Mouse (Mus musculus) cerebellum, postnatal 36 days (tissue): ENCODE measurements around the gene Siah3.

Source experiments
- DNase-seq, 2 experiments: peaks; one replicate each; pipeline ENCODE4 v3.0.0; 2021 to 2022; ENCODE audit warnings: mixed read lengths in 2 of 2

The Siah3 gene

DNA sequence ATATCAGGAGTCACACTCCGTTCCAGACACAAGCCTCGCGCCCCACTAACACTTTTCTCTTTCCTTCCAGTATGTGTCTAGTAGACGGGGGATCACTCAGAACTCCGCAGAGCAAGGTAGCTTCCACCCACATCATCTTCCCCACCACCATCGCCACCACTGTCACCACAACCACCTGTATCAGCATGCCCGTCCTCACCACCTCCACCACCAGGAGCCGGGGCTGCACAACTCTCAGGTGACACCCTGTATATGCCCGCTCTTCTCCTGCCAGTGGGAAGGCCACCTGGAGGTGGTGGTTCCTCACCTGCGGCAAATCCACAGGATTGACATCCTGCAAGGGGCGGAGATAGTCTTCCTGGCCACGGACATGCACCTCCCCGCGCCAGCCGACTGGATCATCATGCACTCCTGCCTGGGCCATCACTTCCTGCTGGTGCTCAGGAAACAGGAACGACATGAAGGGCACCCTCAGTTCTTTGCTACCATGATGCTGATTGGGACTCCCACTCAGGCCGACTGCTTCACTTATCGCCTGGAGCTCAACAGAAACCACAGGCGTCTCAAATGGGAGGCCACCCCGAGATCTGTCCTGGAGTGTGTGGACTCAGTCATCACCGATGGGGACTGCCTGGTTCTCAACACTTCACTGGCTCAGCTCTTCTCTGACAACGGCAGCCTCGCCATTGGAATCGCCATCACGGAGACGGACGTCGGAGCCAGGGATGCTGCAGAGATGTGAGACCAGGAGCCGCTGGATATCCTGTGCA lies 69.8 kb downstream of the Siah3 start:
- no peak for DNase-seq

DNA sequence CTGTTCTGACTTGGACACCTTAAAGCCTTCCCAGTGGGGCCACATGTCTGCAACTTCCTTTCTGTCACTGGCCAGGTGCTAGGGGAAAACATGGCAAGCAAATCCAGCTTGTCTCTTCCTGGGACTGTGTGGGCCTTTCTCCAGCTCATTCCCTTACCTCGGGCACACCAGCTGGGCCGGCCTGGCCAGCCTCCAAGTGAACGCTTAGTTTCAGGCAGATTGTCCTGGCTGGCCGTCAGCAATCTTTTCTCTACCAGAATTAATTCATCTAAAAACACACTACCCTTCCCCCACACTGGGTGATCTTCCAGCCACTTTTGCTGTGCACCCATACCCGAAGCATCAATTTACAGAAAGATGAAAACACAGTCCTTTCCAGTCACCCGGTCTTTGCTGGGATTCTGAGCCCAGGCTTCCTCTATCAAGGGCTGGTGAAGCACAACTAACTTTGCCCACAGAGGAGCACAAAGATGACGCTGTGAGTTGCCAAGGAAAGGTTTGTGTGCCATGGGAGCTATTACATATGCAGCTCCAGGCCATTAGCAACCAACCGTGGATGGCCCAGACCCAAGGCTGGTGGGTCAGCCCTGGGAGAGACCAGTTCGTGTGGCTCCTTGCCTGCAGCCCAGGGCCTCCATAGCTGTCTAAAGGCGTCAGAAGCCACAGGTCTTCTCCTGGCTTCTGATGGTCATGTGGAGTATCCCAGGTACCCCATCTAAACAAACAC lies 71.8 kb downstream of the Siah3 start:
- DNase-seq: peak; percentile 87 to 91

DNA sequence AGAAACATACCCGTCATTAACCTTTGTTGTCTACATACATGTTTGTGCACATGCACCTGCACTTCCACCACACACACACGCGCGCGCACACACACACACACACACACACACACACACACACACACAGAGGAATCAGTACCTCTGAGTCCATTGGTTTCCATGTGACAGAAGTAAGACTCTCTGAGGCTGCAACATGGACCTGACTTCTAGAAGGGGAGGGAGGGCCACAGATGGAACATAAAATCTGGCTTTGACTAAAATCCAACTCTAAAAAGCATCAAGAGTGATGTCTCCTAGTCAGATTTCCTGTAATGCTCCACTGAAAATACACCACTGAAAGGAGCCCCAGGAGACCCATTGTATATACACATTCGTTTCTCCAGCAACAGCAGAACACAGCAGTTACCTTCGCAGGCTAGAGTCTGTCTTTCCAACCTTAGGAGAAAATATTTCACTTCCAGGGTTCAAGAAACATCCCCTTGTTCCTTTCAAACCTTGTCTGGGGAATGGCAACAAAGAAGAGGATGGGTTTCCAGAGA lies 75.1 kb downstream of the Siah3 start:
- DNase-seq: no peak

DNA sequence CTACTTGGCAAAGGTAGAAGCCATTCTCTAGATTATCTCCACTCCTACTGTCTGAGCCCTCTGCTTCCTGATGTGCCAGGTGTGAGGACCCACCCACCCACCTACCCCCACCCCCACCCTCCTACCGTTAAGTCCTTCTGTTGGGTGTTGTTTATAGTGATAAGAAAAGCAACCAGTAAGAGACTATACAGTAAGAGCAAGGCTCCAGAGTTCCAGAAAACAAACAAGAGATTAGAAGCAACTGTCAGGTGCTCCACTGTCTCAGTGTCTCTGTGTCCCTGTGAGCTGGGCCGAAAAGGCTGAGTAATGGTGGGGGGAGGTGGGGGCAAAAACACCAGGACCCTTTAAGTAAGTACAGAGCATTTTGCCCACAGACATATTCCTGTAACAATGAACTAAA lies 83.4 kb downstream of the Siah3 start:
- DNase-seq: no peak

DNA sequence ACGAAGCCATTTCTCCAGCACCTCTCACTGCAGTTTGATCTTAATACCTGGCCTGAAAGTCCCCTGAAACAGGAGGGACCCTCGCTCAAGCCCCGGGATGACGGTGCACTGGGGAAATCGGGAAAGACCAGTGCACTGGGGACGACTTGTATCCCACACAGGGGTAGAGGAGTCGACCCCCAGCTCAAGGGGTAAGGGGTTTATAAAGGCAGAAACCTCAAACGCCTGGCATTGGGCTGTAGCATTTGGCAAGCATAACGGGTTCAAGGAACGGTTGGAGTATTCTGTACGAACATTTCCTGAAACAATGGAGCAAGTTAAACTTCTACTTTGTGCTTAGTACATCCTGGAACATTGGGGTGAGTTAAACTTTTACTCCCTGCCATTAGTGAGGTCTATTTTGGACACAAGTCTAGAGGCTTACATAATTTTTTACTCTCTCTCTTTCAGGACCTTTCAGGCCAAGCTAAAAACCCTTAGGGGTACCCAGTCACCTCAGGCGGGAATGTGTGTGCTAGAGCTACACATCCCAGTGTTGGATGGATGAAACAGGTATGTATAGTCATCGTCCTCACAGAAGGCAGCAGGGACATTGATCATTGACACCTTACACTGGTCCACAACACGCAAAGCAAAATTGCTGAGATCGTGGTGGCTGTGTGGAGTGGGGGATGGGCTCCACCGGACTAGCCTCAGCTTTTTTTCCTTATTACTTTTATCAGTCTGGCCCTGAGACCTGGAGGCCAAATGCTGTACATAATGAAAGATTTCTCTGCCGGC lies 84.6 kb downstream of the Siah3 start:
- no peak for DNase-seq

DNA sequence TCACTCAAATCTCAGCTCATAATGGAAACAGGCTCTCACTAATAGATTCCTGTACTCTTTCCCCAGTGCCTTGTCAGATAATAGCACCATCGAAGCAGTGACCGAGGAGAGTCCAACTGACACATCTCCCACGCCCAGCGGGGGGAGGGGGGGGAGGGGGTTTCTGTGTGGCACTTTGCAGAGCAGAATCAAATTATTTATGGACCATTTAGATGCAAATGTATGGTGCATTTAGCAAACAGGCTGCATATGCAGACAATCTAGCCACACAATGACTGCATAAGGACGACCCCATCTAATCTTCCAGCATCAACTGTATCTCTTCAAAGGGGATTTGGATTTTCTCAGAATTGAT lies 85.2 kb downstream of the Siah3 start:
- DNase-seq: no peak

DNA sequence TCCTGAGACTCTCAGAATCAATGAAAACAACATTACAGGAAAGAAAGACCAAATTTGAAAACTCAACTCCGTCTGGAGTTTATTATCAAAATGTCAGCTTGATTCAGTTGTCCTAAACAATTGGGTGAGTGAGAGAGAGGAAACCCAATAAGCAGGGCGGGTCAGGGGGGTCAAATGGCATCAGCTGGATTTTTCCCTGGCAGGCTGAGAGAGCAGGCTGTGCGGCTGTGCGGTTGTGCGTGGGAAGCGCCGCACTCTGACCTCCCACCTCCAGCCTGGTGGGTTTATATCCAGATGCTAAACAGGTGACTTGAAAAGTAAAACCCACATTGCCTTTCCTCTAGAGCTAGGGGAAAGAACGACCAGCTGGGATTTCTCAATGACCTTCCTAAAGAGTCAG lies 85.9 kb downstream of the Siah3 start:
- no peak for DNase-seq

DNA sequence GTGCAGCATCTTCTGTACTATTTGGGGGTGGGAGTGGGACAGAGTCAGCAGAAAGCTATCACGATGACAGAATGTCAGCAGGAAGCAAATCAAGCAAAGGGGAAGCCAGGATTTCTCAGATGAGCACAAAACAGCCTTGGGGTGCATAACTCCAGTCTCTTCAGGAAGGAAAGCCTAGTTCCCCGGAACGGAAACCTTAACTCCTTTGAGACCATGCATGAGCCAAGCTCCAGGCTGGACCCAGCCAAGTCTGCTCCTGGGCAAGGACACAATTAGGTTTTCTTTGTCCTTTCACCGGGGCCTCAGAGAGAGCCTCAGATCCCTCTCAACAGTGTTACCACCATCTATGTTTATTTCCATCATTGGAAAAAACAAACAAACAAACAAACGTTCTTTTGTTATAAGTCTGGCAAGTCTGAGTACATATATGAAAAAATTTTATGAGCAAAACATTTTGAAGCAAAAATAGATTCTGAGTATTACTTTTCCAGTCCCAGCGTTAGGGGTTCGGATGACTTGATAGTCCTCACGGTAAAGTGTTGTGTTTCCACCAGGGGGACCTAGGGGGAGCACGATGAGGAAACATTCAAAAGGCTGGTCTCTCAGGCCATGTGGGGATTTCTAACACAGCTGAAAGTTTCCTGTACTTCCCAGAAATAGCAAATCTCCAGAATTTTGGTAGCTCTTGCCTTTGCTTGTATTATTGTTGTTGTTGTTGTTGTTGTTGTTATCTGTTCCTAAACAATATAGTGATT lies 106.0 kb downstream of the Siah3 start:
- DNase-seq: no peak

DNA sequence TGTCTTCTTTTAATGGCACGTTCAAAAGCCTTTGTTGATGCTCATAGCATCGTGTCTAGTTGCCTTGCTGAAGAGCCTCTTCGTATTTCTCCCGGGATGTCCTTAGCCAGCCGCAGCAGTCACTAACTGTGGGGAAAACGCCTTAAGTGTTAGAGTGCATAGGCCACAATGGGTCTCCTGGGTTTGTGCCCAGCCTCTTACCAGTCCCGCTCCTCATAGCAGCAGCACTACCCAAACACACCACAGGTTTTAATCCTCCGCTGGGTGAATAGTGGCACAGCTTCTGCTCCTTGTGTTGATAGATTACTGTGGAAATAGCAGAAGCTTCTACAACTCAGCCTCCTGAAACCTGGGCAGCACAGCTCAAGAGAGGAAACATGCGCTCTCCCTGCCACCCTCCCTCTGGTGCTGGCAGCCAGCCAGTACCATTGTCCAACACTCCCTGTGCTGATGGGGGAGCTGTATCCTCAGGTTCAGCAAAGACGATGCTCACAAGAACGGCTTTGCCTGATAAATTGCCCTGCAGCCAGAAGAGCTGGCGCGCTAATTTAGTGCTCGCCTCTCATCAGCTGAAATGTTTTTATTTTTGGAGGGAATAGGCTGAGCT lies 109.9 kb downstream of the Siah3 start:
- peak; percentile 87 to 92 for DNase-seq

DNA sequence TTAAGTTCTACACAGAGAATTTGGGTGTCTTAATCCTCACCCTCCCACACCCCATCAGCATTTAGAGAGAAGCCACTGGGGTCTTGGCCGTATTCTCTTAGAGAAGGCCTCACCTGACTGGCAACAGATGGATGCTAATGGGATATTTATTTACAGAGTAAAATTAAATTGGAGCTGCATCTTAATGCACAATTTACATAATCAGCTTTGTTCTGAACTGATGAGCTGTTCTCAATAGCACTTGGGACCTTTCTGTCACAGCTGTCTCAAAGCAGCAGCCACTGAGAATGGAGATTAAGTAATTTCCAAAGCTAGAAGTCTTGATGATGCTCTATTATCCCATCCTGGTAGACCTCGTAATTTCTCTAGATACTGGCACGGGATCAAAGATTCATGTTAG lies 110.5 kb downstream of the Siah3 start:
- peak in 1 of 2 experiments; percentile 27 for DNase-seq

DNA sequence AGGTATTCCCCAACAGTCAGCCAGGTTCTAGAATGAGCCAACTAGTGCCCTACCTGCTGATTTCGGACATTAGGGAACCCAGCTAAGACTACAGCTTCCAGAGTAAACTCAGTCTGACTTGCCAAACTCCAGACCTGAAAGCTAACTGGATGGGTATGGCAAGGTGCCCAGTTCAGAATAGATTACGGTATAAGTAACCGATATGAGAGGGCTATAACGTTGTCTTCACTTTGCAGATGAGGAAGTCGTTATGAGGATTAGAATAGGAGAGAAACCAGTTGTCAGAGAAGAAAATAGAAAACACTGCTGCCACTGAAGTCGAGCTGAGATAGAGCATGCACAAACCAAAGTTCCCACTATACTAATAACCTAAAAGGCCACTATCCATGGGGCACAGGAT lies 123.2 kb downstream of the Siah3 start:
- no peak for DNase-seq
